Mouse (Mus musculus) gastrocnemius, adult 8-10 months (tissue): Measurements from ENCODE around the gene Cog7. TPM values are rescaled to one million over a fixed set of nuclear protein-coding genes. Genes with fewer than 3 reads are reported as not detected.

ENCODE experiments used
- DNase-seq, 2 experiments: peaks; one replicate each; pipeline ENCODE4 v3.0.0; 2022; ENCODE audit warnings: low spot score in 2 of 2
- total RNA-seq, 4 experiments: library from RNA; stranded (reverse); gene quantifications; 2 replicates each; pipeline ENCODE4 v1.2.4; 2022

Gene Cog7
- total RNA-seq, 4 experiments from 2014 or later = 11.1 to 11.9 (median 11.6) TPM

DNA sequence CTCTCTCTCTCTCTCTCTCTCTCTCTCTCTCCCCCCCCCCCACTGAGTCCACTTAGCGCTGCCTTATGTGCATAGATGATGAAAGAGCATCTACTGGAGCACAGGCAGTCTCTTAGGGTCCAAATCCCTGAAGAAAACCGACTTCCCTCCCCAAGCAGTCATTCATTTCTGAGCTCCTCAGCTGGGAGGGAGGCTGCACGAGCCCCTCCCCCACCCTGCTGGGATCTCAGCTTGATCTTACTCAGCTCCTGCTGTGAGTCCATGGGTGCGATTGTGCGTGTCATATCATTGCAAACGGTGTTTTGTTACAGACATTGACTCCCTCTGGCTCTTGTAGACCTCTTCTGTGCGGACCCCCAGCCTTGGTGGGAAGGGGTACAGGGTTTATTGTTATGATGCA is 81.6 kb downstream of the Cog7 start:
- no peak for DNase-seq

- no peak for DNase-seq
Observed at GRCm38 (mm10) chr7:121899311-121899710, 82.2 kb downstream of the Cog7 start.

DNA sequence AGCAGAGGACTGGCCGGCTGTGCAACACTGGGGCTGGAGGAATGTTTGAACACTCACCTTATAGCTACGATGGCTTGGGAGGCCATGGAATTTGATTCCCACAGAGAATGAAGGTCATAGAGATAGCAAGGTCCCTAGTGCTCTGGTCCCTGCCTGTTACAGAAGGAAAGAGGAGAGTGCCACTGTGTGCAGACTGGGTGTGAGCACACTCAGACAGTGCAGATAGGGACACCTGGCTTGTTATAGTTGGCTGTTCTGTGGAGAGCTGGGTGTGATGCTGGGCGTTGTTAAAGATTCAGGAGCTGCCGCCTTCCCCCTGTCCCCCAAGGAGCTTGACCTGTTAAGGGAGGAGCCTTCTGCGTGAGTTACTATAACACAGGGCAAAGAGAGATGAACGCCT is 84.8 kb downstream of the Cog7 start:
- DNase-seq = no peak

DNA sequence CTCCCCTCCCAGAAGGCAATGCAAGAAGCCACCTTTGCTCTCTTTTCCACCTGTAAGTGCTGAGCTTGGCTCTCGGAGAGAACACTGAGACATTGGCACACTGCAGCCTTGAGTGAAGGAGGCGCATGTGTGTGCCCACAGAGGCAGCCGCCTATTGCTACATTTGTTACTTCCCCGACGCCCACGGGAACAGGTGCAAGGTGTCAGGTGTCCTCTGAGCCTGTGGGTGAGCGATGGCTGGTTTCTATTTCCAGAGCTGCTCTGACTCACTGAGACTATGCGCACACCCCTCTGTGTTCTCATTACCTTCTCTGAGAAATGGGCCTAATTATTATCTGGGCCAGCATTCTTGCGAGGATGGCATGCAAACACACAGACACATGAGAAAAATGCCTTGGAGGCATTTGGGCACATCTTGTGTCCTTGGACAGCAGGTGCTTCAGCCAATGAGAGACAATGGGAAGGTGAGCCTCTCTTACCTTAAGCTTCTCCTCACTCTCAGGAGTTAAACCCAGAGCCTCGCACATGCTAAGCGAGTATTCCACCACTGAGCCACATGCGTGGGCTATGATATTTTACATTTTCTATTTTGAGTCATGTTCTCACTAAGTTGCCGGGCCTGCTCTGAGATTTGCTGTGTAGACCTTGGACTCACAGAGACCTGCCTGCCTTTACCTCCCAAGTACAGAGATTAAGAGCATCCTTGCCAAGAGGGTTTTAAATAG is 90.7 kb downstream of the Cog7 start:
- DNase-seq = no peak

DNA sequence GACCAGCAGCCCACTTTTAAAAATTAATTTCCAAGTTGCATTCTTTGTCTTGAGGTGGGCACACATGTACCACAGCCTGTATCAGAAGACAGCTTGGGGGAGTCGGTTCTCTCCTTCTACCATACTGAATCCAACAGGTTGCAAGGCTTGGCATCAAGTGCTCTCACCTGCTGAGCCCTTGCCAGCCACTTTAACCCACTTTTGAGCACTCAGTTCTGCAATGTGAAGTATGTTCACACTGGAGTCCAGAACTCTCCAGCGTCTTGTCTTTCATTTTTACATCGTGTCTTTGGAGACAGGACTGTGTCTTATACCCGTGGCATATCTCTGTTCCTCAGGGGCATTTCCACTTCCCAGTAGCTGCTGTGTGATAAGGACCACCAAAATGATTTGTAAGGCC is 101.3 kb downstream of the Cog7 start:
- no peak for DNase-seq

DNA sequence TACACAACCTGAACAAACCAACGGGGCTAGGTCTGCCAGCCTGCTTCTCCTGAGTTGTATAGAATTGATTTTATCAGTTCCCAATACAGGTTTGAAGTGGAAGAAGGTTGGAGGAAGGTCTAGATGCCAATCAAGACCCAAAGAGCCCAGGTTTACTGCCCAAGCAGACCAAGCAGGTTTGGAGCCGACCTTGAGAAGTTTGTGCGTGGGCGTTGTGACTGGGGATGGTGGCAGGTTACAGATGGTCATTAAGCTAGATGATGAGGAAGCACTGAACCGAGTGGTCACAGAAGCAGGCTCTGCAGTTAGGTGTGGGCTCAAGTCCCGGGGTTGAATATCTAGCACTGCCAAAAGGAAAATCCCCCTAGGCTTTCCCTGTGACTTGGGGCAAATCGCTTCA is 106.7 kb downstream of the Cog7 start:
- no peak for DNase-seq

GRCm38 (mm10) chr7:121873998-121874397 is 107.5 kb downstream of the Cog7 start:
- no peak for DNase-seq

DNA sequence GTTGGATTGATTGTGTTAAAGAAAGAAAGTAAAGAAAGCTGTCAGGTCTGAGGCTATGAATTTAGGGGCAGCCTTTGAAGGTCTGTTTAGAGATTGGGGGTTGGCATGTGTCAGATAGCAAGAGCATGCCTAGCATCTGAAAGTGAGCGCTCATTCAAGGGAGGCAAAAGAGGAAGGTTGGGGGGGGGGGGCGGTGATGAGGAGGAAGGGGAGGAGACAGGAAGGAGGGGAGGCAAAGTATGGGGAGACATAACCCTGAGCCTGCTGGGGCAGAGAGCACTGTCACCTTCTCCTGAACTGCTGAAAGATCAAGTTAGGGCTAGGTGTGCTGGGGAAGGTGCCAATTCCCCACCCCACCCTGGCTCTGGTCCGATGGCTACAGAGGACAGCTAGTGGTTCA is 109.9 kb downstream of the Cog7 start:
- no peak for DNase-seq

GRCm38 (mm10) chr7:121864858-121865585 is 116.5 kb downstream of the Cog7 start, which contains the start of gene Scnn1b:
Gene Scnn1b (plus strand): TSS chr7:121865038.
- no peak for DNase-seq

DNA sequence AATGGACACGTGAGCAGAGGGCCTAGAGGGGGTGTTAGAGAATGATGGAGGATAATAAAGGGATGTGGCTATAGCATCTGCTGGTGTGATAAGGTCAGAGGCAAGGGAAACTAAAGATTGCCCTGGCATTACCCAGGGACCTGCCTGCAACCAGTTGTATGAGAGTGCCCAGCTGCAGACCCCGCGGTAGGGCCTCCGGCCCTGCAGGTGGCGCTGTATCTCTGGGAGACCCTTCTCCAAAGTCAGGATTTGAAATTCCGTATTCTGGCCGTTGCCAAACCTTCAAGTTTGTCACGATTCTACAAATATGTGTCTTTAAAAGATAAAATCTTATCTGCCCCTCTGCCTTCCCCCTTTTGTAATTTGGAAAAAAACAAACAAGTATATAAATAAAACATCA is 122.6 kb downstream of the Cog7 start:
- no peak for DNase-seq

DNA sequence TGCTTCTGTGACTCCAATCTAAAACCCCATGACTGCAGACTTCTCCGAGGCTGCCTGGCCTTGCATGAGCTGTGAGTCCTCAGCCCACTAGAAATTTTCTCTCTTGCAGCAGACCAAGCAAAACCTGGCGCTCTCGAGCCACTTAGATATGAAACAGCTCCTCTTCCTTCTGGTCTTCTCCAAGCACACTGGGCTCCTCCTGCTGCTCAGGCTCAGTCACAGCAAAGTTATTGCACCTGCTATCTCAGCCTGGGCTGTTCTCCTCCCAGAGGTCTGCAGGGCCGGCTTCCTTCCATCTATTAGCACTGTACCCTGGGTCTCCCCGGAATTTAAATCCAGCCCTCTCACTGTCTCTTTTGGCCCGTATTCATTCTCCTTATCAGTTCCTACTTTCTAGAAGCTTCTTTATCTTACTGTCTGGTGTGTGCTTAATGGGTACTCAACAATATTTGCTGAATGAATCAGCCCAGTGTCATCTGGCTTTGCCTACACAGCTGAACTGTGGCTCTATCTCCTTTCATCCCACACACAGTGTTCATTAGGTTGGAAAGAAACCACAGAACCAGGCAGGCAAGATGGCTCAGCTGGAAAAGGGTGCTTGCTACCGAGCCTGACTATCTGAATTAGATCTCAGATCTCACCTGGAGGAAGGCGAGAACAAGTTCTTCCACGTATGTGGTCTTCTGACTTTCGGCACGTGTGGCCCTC is 124.2 kb downstream of the Cog7 start:
- DNase-seq = no peak

GRCm38 (mm10) chr7:121848537-121849168 is 132.9 kb downstream of the Cog7 start:
- no peak for DNase-seq

GRCm38 (mm10) chr7:121845964-121846363 is 135.5 kb downstream of the Cog7 start:
- DNase-seq = no peak

- DNase-seq = no peak
Observed at GRCm38 (mm10) chr7:121842234-121842633, 139.3 kb downstream of the Cog7 start.

- no peak for DNase-seq
Observed at GRCm38 (mm10) chr7:121840810-121841209, 140.7 kb downstream of the Cog7 start.

GRCm38 (mm10) chr7:121836827-121837226 is 144.7 kb downstream of the Cog7 start:
- no peak for DNase-seq

GRCm38 (mm10) chr7:121835392-121835791 is 146.1 kb downstream of the Cog7 start:
- no peak for DNase-seq

Other genes with a start within 250 kb of the Cog7 start
- gene Scnn1g, start 247.2 kb downstream of the Cog7 start, total RNA-seq = not detected
- gene Scnn1b, start 116.7 kb downstream of the Cog7 start, total RNA-seq = under 1 TPM in 1 of 4 experiments, not detected in 3; 0.29 TPM
- 10 to 100 TPM; 13.3 to 17.0 (median 15.2) TPM for gene Gga2, start 39.5 kb upstream of the Cog7 start, total RNA-seq
- gene Ubfd1, start 85.5 kb upstream of the Cog7 start, total RNA-seq = 10 to 100 TPM; 18.3 to 22.9 (median 21.0) TPM
- 1 to 10 TPM; 6.4 to 9.3 (median 8.0) TPM for gene Ears2, start 85.6 kb upstream of the Cog7 start, total RNA-seq
- 100 to 1,000 TPM; 535 to 610 (median 563) TPM for gene Ndufab1, start 120.2 kb upstream of the Cog7 start, total RNA-seq
- gene Palb2, start 151.3 kb upstream of the Cog7 start, total RNA-seq = 1 to 10 TPM in 1 of 4 experiments, under 1 TPM in 3; 0.24 to 1.2 (median 0.42) TPM
- gene Dctn5, start 151.3 kb upstream of the Cog7 start, total RNA-seq = 10 to 100 TPM; 16.2 to 18.3 (median 17.6) TPM
- gene Plk1, start 177.7 kb upstream of the Cog7 start, total RNA-seq = under 1 TPM in 1 of 4 experiments, not detected in 3; 0.13 TPM
- gene Ern2, start 204.5 kb upstream of the Cog7 start, total RNA-seq = not detected
- 1 to 10 TPM; 2.5 to 4.3 (median 3.4) TPM for gene Chp2, start 237.8 kb upstream of the Cog7 start, total RNA-seq